Mouse (Mus musculus): ENCODE results near the gene Whrn. TPM values are rescaled to one million over a fixed set of nuclear protein-coding genes. Genes with fewer than 3 reads are reported as not detected.

Whrn gene
- 8.0 and 8.7 TPM in 2 replicates for polyA plus RNA-seq (2014; fragmentation: Nextera tagmentation; extraction: Ambion mirVana)

DNA sequence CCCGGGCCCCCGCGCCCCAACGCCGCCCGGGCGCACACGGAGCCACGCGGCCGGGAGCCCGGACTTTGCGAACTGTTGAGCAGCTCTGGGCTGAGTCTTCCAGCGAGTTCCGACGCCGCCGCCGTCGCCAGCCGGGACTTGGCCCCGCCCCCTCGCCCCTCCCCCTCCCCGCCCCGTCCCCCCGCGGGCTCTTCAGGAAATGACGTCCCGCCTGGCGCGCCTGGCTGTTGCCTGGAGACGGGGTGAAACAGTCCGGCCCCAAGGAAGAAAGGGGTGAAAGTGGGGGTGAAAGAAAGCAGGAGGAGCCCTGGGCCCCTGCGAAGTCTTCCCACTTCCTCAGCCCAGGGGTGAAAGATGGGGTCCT lies at the start of gene Whrn:
Gene Whrn, minus strand, starts transcription at position 77 of the 364 bp plus-strand sequence.
- H3K27ac ChIP-seq (ENCODE audit: low read depth, low read length) = no peak within 1 kb of the TSS
- peaks cover 12% of the 10 kb centered on the region for H3K4me1 ChIP-seq (ENCODE audit: control insufficient read depth, insufficient read depth, low read length)
- H3K4me3 ChIP-seq (ENCODE audit: low read length) = peak within 1 kb of the TSS; percentile 59
- WGBS = under 1% methylated on average over 30 of the region's 34 CpGs
- peak within 1 kb of the TSS; percentile 67 for H3K9ac ChIP-seq (ENCODE audit: low read depth, low read length)
- no peaks in the 10 kb centered on the region for H3K36me3 ChIP-seq (ENCODE audit: control insufficient read depth, insufficient read depth, low read length)
- peaks cover 6% of the 10 kb centered on the region for H3K27me3 ChIP-seq (ENCODE audit: control insufficient read depth, insufficient read depth, low read length)
- H3K9me3 ChIP-seq (ENCODE audit: control insufficient read depth, low read length) = no peaks in the 10 kb centered on the region
- peak within 1 kb of the TSS; percentile 96 for H3K4me2 ChIP-seq (replicated peaks; ENCODE audit: low read depth, low read length)
- peak; percentile 71 for ATAC-seq (ENCODE audit: low FRiP score, low TSS enrichment)

DNA sequence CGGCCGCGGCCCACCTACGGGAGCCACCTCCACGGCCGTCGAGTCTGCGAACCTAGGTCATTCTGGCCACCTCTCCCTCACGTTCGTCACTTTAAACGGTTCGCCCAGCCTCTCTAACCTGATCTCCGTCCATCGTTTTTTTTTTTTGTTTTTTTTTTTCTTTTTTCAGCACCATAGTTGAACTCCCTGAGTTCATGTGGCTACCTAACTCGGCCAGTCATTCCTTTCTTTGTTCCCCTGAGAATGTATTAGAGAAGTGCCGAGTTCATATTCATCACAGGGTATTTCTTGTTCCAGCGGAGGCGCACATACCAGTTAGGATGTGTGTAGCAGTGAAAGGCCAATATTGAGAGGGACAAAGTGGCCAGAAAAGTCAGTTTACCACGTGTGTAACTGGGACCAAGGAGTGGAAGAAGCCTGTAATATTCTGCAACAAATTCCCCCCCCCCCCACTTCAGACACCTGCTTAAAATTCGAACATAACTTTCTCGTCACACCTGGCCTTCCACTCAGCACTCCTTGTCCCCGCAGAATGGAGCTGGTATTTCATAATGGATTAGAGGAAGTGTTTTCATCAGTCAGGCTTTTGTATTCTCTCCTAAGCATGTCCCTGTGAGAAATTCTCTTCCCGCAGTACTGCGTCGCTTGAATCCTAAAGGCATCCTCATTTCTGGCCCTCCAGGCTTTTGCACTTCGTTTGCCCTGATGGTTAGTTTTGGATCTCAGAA lies 49.6 kb upstream of the Whrn start:
- Histone ChIP-seq H3K9me3 (ENCODE audit: control insufficient read depth, low read length) (no peaks in the 10 kb centered on the region), H3K27me3 (ENCODE audit: control insufficient read depth, insufficient read depth, low read length) (no peaks in the 10 kb centered on the region), H3K9ac (ENCODE audit: low read depth, low read length) (peak overlapping the region; percentile 93), H3K4me3 (ENCODE audit: low read length) (peak overlapping the region; percentile 91), H3K4me1 (ENCODE audit: control insufficient read depth, insufficient read depth, low read length) (peaks cover 19% of the 10 kb centered on the region), H3K4me2 (replicated peaks; ENCODE audit: low read depth, low read length) (peak overlapping the region; percentile 55), H3K27ac (ENCODE audit: low read depth, low read length) (peak overlapping the region; percentile 86; the same call in 1 of the 2 replicates), H3K36me3 (ENCODE audit: control insufficient read depth, insufficient read depth, low read length) (peaks cover 16% of the 10 kb centered on the region)
- 17% methylated on average over 26 of the region's 26 CpGs for WGBS
- peak; percentile 25; the same call in 1 of the 2 replicates for ATAC-seq (ENCODE audit: low FRiP score, low TSS enrichment)

DNA sequence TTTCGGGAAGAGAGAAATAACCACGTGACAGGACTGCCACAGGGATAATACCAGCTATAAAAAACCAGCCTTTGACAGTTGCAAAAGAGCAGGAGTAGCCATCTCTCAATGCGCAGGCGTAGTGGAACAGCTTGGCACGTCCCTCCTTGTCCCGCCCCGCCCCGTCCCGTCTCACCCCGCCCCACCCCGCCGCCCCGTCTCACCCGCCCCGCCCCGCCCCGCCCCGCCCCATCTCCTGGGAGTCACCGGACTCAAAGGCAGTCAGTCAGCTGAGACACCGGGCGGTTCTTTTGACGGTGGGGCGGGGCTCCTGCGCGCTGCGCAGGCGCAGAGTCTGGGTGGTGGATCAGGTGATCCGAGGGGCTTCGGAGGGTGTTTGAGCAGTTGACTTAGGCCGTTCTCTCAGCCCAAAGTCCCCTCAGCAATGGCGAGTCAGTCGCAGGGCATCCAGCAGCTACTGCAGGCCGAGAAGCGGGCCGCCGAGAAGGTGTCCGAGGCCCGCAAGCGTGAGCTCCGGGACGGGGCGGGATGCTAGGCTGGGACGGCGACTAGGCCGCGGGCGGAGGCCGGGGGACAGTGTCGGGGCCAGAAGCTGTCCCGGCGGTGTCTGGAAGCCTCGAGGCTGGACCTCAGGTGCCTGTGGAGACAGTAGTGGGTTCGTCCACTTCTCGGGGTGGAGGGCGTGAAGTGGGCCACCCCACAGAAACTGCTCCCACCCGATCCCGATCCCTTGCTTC lies 48.9 kb upstream of the Whrn start, which contains the start of gene Atp6v1g1:
Gene Atp6v1g1, plus strand, starts transcription at position 279 of the 737 bp plus-strand sequence.
- Histone ChIP-seq H3K4me2 (replicated peaks; ENCODE audit: low read depth, low read length) (peak within 1 kb of the TSS; percentile 55), H3K36me3 (ENCODE audit: control insufficient read depth, insufficient read depth, low read length) (peaks cover 15% of the 10 kb centered on the region), H3K4me1 (ENCODE audit: control insufficient read depth, insufficient read depth, low read length) (peaks cover 19% of the 10 kb centered on the region), H3K4me3 (ENCODE audit: low read length) (peak within 1 kb of the TSS; percentile 91), H3K9me3 (ENCODE audit: control insufficient read depth, low read length) (no peaks in the 10 kb centered on the region), H3K9ac (ENCODE audit: low read depth, low read length) (peak within 1 kb of the TSS; percentile 93), H3K27me3 (ENCODE audit: control insufficient read depth, insufficient read depth, low read length) (no peaks in the 10 kb centered on the region), H3K27ac (ENCODE audit: low read depth, low read length) (peak within 1 kb of the TSS; percentile 86; the same call in 1 of the 2 replicates)
- ATAC-seq (ENCODE audit: low FRiP score, low TSS enrichment) = peak; percentile 96
- WGBS = under 1% methylated on average over 45 of the region's 57 CpGs

DNA sequence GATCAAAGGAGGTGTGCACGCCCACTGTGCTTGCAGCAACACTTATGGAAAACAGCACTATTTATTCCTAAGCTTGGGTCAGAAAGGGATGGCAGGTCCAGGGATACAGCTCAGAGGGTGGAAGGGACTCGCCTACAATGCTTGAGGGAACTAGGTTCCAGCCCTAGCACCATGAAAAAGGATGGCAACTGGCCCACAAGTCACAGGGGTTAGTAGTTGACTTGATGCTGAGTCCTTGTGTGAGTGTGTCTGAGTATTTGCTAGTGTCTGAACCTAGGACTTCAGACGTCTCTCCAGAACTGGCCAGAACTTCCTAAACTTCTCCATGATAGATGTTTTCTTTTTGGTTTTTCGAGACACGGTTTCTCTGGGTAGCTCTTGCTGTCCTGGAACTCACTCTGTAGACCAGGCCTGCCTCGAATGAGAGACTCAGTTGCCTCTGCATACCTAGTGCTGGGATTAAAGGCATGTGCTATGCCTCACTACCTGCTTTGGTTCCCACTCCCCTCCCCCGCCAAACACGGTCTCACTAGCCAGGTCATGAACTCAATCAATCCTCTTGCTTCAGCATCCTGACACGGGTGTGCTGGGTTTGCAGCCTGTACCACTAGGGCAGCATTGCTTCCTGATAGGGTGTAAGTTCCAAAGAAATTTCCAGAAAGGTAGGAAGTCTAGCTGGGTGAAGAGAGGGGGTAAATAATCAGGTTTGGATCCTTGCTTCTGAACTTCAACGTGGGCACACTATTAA lies 48.1 kb upstream of the Whrn start:
- Histone ChIP-seq H3K4me1 (ENCODE audit: control insufficient read depth, insufficient read depth, low read length) (peaks cover 19% of the 10 kb centered on the region), H3K27me3 (ENCODE audit: control insufficient read depth, insufficient read depth, low read length) (no peaks in the 10 kb centered on the region), H3K9me3 (ENCODE audit: control insufficient read depth, low read length) (no peaks in the 10 kb centered on the region), H3K4me3 (ENCODE audit: low read length) (peak overlapping the region; percentile 91; the same call in 1 of the 2 replicates), H3K9ac (ENCODE audit: low read depth, low read length) (no peak overlapping the region; the same call in 1 of the 2 replicates), H3K27ac (ENCODE audit: low read depth, low read length) (no peak overlapping the region), H3K36me3 (ENCODE audit: control insufficient read depth, insufficient read depth, low read length) (peaks cover 7% of the 10 kb centered on the region), H3K4me2 (replicated peaks; ENCODE audit: low read depth, low read length) (peak overlapping the region; percentile 33)
- ATAC-seq (ENCODE audit: low FRiP score, low TSS enrichment) = peak; percentile 70
- 49% methylated on average over 10 of the region's 10 CpGs for WGBS

DNA sequence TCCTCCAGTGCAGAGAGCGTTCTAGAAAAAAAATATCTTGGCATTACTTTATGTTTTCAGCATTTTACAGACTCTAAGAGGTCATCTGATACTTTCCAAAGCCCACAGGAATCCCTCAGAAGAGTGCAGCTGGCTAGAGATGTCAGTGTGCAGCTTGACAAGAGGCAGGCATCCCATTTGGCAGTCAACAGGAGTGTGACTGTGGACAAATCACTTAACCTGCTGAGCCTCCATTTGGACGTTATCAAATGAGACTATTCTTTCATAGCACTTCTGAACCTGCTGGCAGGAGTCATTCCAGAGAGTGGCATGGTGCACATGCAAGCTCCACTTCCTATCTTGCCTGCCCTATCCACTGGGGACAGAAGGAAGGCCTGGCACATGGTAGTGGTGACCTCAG lies 46.4 kb upstream of the Whrn start:
- no peak overlapping the region; the same call in 1 of the 2 replicates for H3K9ac ChIP-seq (ENCODE audit: low read depth, low read length)
- no peak overlapping the region for H3K4me2 ChIP-seq (replicated peaks; ENCODE audit: low read depth, low read length)
- H3K4me3 ChIP-seq (ENCODE audit: low read length) = no peak overlapping the region
- ATAC-seq (ENCODE audit: low FRiP score, low TSS enrichment) = no peak
- H3K4me1 ChIP-seq (ENCODE audit: control insufficient read depth, insufficient read depth, low read length) = peaks cover 15% of the 10 kb centered on the region
- no peaks in the 10 kb centered on the region for H3K36me3 ChIP-seq (ENCODE audit: control insufficient read depth, insufficient read depth, low read length)
- H3K9me3 ChIP-seq (ENCODE audit: control insufficient read depth, low read length) = no peaks in the 10 kb centered on the region
- 53% methylated on average over 2 of the region's 2 CpGs for WGBS
- no peak overlapping the region for H3K27ac ChIP-seq (ENCODE audit: low read depth, low read length)
- no peaks in the 10 kb centered on the region for H3K27me3 ChIP-seq (ENCODE audit: control insufficient read depth, insufficient read depth, low read length)

DNA sequence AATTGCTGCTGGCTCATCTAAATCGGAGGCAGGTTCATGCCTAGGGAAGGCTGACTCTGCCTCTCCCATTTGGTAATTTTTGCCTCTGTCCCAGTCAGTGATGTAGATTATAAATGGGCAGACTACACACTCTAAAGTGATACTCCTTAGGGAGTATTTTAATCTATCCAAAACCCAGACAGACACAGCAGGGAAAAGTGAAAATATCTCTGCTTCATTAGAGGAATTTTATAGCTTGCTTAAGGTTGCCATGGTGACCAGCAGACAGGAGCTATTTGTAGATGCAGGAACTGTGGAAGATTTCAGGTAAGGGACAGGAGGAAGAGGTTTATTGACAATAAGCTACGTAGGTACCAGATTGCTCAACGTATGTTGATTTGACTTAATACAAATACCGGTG lies 41.8 kb upstream of the Whrn start:
- Histone ChIP-seq H3K27me3 (ENCODE audit: control insufficient read depth, insufficient read depth, low read length) (no peaks in the 10 kb centered on the region), H3K9ac (ENCODE audit: low read depth, low read length) (no peak overlapping the region), H3K27ac (ENCODE audit: low read depth, low read length) (no peak overlapping the region), H3K4me2 (replicated peaks; ENCODE audit: low read depth, low read length) (no peak overlapping the region), H3K9me3 (ENCODE audit: control insufficient read depth, low read length) (no peaks in the 10 kb centered on the region), H3K4me3 (ENCODE audit: low read length) (no peak overlapping the region), H3K36me3 (ENCODE audit: control insufficient read depth, insufficient read depth, low read length) (no peaks in the 10 kb centered on the region), H3K4me1 (ENCODE audit: control insufficient read depth, insufficient read depth, low read length) (no peaks in the 10 kb centered on the region)
- ATAC-seq (ENCODE audit: low FRiP score, low TSS enrichment) = no peak
- WGBS = 85% methylated on average over 4 of the region's 4 CpGs

DNA sequence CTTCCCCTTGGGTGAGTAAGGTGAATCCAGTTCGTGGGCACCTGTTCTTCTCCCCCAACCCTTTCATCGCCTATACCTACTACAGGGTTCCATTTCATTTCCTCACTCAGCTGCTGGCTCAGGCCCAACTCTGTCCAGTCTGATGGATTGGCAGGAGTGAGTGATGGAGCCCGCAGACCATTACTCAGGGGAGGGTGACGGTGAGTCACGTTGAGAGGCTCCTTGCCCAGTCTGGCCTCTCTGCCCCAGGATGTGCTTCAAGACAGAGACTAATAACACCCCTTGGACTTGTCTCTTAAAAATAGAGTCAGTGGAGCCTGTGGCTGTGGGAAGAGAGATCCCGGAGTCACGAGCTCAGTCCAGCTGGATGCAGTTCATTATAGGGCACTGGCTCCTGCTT lies 34.6 kb upstream of the Whrn start:
- 72% methylated on average over 7 of the region's 7 CpGs for WGBS
- Histone ChIP-seq H3K27ac (ENCODE audit: low read depth, low read length) (no peak overlapping the region), H3K9ac (ENCODE audit: low read depth, low read length) (no peak overlapping the region), H3K36me3 (ENCODE audit: control insufficient read depth, insufficient read depth, low read length) (no peaks in the 10 kb centered on the region), H3K4me3 (ENCODE audit: low read length) (no peak overlapping the region), H3K27me3 (ENCODE audit: control insufficient read depth, insufficient read depth, low read length) (no peaks in the 10 kb centered on the region), H3K9me3 (ENCODE audit: control insufficient read depth, low read length) (no peaks in the 10 kb centered on the region), H3K4me2 (replicated peaks; ENCODE audit: low read depth, low read length) (no peak overlapping the region), H3K4me1 (ENCODE audit: control insufficient read depth, insufficient read depth, low read length) (no peaks in the 10 kb centered on the region)
- ATAC-seq (ENCODE audit: low FRiP score, low TSS enrichment) = no peak

DNA sequence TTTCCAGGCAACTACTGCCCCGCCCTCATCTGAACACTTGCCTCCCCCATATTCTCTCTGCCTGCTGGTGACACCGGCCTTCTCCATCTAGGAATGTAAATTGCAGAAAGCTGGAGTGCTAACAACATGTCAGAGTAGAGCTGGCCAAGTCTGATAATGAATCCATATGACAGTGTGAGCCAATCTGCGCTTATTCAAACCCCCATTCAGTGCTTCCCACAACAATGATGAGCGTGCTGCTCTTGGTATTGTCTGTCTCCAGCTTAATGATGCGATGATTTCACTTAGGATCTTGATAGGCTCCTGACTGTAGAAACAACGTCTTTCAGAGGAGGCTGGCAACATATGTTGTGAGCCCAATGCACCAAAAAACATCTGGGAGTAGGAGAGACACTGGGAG lies 33.2 kb upstream of the Whrn start:
- H3K9ac ChIP-seq (ENCODE audit: low read depth, low read length) = no peak overlapping the region
- no peak for ATAC-seq (ENCODE audit: low FRiP score, low TSS enrichment)
- H3K4me1 ChIP-seq (ENCODE audit: control insufficient read depth, insufficient read depth, low read length) = no peaks in the 10 kb centered on the region
- no peak overlapping the region for H3K4me3 ChIP-seq (ENCODE audit: low read length)
- H3K9me3 ChIP-seq (ENCODE audit: control insufficient read depth, low read length) = no peaks in the 10 kb centered on the region
- no peak overlapping the region for H3K4me2 ChIP-seq (replicated peaks; ENCODE audit: low read depth, low read length)
- WGBS = 52% methylated on average over 6 of the region's 6 CpGs
- no peaks in the 10 kb centered on the region for H3K36me3 ChIP-seq (ENCODE audit: control insufficient read depth, insufficient read depth, low read length)
- no peak overlapping the region for H3K27ac ChIP-seq (ENCODE audit: low read depth, low read length)
- H3K27me3 ChIP-seq (ENCODE audit: control insufficient read depth, insufficient read depth, low read length) = no peaks in the 10 kb centered on the region

Data from kidney, embryonic 14.5 days (tissue).